Mouse (Mus musculus) skeletal muscle tissue, adult 2 months (tissue): ENCODE results near the gene Dlg2.

Experiments
- DNase-seq: peaks from one replicate; pipeline ENCODE4 v3.0.0-alpha.2; 2012; ENCODE audit warnings: low read depth, low spot score

Dlg2 gene

GRCm38 (mm10) chr7:91893991-91894390 is 1417.5 kb downstream of the Dlg2 start:
- DNase-seq, result no peak

- no peak for DNase-seq
Observed at GRCm38 (mm10) chr7:91896935-91897334, 1420.5 kb downstream of the Dlg2 start.

- DNase-seq, result no peak
Observed at GRCm38 (mm10) chr7:91897509-91897908, 1421.0 kb downstream of the Dlg2 start.

- DNase-seq, result no peak
Observed at GRCm38 (mm10) chr7:91902503-91902902, 1426.0 kb downstream of the Dlg2 start.

- DNase-seq, result no peak
Observed at GRCm38 (mm10) chr7:91916809-91917208, 1440.3 kb downstream of the Dlg2 start.

GRCm38 (mm10) chr7:91919099-91919498 is 1442.6 kb downstream of the Dlg2 start:
- no peak for DNase-seq

GRCm38 (mm10) chr7:91919738-91920137 is 1443.3 kb downstream of the Dlg2 start:
- no peak for DNase-seq

- no peak for DNase-seq
Observed at GRCm38 (mm10) chr7:91934881-91935597, 1458.6 kb downstream of the Dlg2 start.

- DNase-seq, result no peak
Observed at GRCm38 (mm10) chr7:91936193-91936592, 1459.7 kb downstream of the Dlg2 start.

- DNase-seq, result no peak
Observed at GRCm38 (mm10) chr7:91943224-91943623, 1466.8 kb downstream of the Dlg2 start.

GRCm38 (mm10) chr7:91955584-91955983 is 1479.1 kb downstream of the Dlg2 start:
- no peak for DNase-seq

GRCm38 (mm10) chr7:91962956-91963355 is 1486.5 kb downstream of the Dlg2 start:
- DNase-seq, result no peak

GRCm38 (mm10) chr7:91972970-91973369 is 1496.5 kb downstream of the Dlg2 start:
- DNase-seq, result no peak

GRCm38 (mm10) chr7:92003769-92004455 is 1527.4 kb downstream of the Dlg2 start:
- no peak for DNase-seq

GRCm38 (mm10) chr7:92005681-92006425 is 1529.4 kb downstream of the Dlg2 start:
- DNase-seq, result no peak

- no peak for DNase-seq
Observed at GRCm38 (mm10) chr7:92008702-92009101, 1532.2 kb downstream of the Dlg2 start.

GRCm38 (mm10) chr7:92024928-92025327 is 1548.5 kb downstream of the Dlg2 start:
- DNase-seq, result no peak

- no peak for DNase-seq
Observed at GRCm38 (mm10) chr7:92025465-92026056, 1549.1 kb downstream of the Dlg2 start.

GRCm38 (mm10) chr7:92027049-92027448 is 1550.6 kb downstream of the Dlg2 start:
- DNase-seq, result no peak

- DNase-seq, result no peak
Observed at GRCm38 (mm10) chr7:92034256-92034655, 1557.8 kb downstream of the Dlg2 start.

- no peak for DNase-seq
Observed at GRCm38 (mm10) chr7:92040187-92040586, 1563.7 kb downstream of the Dlg2 start.

- DNase-seq, result no peak
Observed at GRCm38 (mm10) chr7:92040785-92041411, 1564.4 kb downstream of the Dlg2 start.
